Mouse (Mus musculus) liver, adult 10 weeks (tissue): ENCODE measurements around the gene Rbmx2. TPM values are rescaled to one million over a fixed set of nuclear protein-coding genes. Genes with fewer than 3 reads are reported as not detected.

ENCODE experiments used
- polyA plus RNA-seq: library from polyadenylated mRNA; stranded (reverse); fragments of 350-450 nt; fragmentation: Illumina TruSeq; extraction: RNeasy Lipid Tissue Mini Kit (QIAGEN cat#74804); gene quantifications from one replicate; pipeline ENCODE4 v1.2.3, GENCODE M21; 2014; ENCODE audit warnings: low read depth, low replicate concordance

Gene Rbmx2
- polyA plus RNA-seq, result 0.82 TPM

DNA sequence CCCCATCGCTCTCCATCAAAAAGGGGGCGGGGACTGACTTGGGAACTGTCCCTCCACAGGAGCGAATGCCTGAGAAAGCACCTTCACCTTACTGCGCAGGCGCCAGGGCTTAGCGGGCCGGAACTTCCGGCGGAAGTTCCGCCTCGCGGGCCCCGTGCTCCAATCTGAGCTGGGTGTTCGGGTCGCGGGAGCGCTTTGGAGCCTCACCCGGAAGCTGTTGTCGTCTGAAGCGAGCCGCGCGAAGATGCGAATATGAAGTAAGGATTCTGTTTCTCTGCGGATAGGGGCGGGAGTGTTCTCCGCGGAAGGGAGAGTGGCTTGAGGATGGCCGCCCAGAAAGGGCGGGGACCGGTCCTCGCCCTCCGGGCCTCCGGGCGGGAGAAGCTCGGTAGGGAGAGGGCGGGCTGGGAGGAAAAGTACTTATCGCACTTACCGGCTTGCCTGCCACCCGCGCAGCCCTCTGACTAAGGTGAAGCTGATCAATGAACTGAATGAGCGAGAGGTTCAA lies at the start of gene Rbmx2:
Gene Rbmx2, plus strand, starts transcription at position 141 of the 508 bp plus-strand sequence.

DNA sequence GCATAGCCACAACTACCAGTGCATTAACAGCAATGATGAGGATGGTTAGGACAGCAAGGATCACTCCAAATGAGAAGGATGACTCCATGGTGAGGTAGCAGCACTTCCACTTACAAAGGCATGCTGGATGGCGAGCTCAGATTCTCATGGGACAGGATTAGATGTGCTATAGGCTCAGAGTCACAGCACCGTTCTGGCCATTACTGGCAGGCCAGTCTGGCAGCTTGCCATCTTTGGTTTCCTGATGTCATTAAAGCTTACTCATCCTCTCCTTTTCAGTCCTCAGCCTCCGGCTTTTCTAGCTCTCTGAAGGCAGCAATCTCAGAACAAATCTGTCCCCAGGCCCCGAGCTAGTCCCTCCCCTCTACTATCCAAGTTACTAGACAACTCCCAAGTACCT lies 20.6 kb upstream of the Rbmx2 start, which contains the start of gene Gpr119:
Gene Gpr119, minus strand, starts transcription at position 308 of the 400 bp plus-strand sequence.

Other genes with a start within 250 kb of the Rbmx2 start
- 0.58 TPM for gene Elf4, start 231.9 kb upstream of the Rbmx2 start, polyA plus RNA-seq
- gene Aifm1, start 181.4 kb upstream of the Rbmx2 start, polyA plus RNA-seq, result 157 TPM
- not detected for gene Rab33a, start 175.7 kb upstream of the Rbmx2 start, polyA plus RNA-seq
- 9.1 TPM for gene Zfp280c, start 100.5 kb upstream of the Rbmx2 start, polyA plus RNA-seq
- gene Slc25a14, start 71.6 kb upstream of the Rbmx2 start, polyA plus RNA-seq, result 4.6 TPM
- not detected for gene Gpr119, start 20.5 kb upstream of the Rbmx2 start, polyA plus RNA-seq
- gene Gm595, start 182.7 kb downstream of the Rbmx2 start, polyA plus RNA-seq, result not detected